Mouse (Mus musculus): Measurements from ENCODE around the gene Cnot3. TPM values are rescaled to one million over a fixed set of nuclear protein-coding genes. Genes with fewer than 3 reads are reported as not detected.

Cnot3 gene
- total RNA-seq, 2 experiments from 2014 or later, result 15.2 to 94.9 TPM

DNA sequence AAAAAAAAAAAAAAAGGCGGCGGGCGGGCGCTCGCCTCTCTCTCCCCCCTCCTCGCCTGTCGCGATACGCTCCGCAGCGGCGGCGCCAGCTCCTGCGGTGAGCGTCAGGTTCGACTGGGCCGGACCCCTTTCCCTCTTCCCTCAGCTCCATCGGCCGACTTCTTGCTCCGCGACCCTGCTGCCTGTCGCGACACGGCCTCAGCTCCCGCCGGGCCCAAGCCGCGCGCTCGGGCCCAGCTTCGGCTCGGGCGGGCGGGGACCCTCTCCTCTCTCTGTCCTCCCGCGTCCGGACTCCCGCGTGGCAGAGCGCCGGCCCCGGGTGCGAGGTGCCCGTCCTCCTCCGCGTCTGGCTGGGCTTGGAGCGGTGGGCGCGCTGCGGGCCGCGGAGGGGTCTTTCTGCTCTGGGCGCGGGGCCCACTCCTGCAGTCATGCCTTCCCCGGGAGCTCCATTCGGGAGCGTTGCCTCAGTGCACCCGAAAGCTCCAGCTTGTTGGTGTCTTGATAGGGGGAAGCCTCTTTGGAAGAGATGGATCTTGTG, 489 bp downstream of the Cnot3 start:
- peak; percentile 26 for ATAC-seq (replicated peaks; ENCODE audit: low FRiP score, poor library complexity, severe bottlenecking)

DNA sequence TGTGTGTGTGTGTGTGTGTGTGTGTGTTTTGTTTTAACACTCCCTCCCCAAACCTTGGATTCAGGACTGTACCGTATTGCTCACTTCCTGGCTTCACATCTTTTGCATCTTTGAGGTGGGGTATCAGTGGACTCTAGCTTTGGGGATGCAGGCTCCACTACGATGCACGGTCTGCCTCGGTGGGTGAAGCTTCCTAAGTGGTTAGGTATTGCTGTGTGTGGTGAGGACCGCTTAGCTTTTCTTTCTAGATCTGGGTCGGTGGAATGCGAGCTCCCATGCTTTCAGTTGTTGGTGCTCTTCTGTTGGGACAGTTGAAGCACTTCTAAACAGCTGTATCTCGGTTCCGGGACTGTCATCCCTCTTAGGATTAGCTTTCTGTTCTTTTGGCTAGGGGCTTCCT, 1.1 kb downstream of the Cnot3 start:
- ATAC-seq (replicated peaks; ENCODE audit: low FRiP score, poor library complexity, severe bottlenecking), result no peak

DNA sequence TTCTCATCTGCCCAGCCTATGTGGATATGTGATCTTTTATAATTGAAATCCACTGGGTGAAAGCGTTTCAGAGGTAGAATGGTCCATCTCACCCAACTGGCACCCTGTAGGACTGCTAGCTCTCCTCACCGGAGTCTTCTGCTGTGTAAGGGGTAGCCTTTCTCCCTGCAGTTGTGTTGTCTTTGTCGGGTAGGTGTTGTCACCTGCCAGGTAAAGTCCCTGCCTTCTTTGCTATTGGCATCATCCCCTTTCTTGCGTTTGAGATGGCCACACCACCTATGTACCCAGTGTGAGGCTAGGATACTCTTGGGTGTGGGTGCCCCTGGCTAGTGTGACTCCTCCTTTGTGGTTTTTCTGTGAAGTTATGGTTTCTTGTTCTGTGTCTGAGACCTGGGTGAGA, 1.6 kb downstream of the Cnot3 start:
- no peak for ATAC-seq (replicated peaks; ENCODE audit: low FRiP score, poor library complexity, severe bottlenecking)

DNA sequence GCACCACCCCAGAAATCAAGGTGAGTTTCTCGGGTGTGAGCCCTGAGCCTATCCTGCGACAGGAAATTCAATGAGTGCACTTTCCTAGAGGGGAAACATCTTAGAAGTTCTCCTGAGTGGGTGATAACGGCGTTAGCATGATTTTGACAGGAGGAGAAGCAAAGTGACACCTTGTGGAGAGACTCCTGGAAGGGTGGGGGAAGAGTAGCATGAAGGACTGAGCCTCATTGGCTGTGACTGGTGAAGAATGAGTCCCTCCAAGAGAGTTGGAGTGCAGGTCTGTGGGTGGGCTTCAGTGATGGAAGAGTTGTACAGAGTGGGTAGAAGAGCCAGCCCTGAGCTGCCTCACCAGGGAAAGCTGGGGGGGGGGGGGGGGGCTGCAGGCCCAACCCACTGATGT, 11.9 kb downstream of the Cnot3 start:
- ATAC-seq (replicated peaks; ENCODE audit: low FRiP score, poor library complexity, severe bottlenecking), result no peak

DNA sequence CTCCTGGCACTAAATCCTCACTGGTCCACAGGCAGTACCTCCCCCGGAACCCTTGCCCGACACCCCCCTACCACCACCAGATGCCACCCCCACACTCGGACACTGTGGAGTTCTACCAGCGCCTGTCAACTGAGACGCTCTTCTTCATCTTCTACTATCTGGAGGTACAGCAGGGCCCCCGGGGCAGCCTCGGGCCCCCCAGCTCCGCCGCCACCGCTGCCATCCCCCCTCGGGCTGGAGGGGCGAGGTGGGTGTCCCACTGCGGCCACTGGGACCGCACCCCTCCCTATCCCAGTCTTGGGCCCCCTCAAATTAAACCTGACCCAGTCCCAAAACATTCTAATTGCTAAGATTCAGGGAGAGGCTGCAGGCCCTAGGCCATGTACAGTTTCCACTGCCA, 13.5 kb downstream of the Cnot3 start:
- no peak for ATAC-seq (replicated peaks; ENCODE audit: low FRiP score, poor library complexity, severe bottlenecking)

DNA sequence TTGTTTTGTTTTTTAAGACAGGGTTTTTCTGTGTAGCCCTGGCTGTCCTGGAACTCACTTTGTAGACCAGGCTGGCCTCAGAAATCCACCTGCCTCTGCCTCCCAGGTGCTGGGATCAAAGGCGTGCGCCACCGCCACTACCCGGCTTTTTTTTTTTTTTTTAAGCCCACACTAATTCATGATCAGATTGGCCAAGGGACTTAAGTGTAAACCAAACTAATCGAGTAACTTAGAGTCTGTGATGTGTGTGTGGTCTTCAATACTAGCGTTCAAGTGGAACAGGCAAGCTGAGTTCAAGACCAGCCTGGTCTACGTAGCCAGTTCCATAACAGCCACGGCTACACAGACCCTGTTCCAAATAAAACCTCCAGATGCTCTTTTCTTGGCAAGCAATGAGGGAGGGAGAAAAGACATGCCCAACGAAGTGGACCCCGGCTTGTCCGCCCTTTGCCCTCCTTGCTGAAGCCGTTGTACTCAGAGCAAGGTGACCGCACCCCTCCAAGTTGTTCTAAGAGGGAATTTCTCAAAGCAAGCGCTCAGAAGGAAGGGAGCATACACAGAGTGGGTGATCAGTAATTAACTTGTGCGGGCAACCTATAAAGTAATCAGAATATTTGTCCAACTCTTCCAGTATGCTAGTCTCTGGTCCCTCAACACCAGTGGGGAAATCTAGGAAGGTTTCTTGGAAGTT, 19.6 kb downstream of the Cnot3 start:
- ATAC-seq (replicated peaks; ENCODE audit: low FRiP score, poor library complexity, severe bottlenecking), result no peak

DNA sequence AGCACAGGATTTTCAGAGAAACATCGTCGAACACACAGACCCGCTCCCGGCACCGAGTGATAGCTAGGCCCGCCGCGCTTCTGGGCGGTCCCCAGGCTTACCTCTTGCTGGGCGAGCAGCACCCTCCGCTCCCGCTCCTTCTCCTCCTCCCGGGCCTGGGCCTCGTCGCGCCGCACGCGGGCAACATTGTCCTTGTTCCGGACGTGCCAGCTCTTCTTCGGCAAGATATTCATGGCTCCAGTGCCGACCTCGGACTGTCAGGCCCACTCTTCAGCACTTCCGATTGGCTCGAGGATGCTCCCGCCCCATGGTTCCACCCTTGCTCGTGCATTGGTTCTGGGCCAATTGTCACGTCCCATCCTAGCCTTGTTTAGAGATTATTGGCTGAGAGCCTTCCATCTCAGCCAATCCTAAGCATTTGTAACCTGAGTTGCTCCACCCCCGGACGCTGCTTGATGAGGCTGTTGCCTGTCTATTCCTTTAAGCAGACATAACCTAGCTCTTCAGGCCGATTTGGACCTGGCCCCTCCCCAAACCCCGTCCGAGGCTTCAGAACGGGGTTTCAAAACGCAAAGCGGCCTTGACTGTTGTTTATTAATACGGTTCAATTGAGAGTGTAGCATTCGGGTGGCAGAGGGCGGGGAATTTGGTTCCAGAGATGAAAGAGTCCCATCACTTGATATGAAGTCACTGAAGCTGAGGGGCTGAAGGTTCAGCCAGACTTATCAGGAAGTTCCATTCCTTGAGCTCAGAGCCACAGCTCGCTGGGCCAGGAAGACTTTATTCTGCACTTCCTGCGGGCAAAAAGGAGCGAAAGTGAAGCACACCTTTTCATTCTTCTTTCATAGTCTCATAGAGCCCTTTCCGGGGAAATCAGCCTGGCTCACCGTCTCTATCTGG, 20.4 kb downstream of the Cnot3 start, which contains the start of gene Leng1:
TSS of gene Leng1 (minus strand) at position 626 of the 900 bp plus-strand sequence.
- peak; percentile 94 for ATAC-seq (replicated peaks; ENCODE audit: low FRiP score, poor library complexity, severe bottlenecking)

DNA sequence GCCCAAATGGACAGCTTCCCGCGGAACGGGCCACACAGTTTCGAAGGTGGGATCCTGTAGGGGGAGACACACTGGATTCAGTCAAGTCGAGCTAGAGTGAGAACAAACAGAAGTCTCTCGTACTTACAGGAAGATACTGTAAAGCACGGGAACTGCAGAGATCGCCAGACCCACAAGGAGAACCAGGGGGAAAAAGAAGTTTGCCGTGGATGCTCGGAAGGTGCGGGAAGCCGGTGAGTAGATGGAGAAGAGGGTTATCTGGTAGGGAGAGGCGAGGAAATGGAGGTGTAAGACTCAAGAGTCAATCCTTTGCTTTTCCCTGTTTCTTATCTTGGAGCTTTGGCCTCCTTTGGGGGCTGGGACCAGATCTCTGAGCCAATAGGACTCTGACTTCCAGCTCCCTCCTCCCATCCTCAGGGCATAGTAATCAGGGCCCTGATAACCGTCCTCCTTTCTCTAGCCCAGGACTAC, 21.9 kb downstream of the Cnot3 start:
- no peak for ATAC-seq (replicated peaks; ENCODE audit: low FRiP score, poor library complexity, severe bottlenecking)

DNA sequence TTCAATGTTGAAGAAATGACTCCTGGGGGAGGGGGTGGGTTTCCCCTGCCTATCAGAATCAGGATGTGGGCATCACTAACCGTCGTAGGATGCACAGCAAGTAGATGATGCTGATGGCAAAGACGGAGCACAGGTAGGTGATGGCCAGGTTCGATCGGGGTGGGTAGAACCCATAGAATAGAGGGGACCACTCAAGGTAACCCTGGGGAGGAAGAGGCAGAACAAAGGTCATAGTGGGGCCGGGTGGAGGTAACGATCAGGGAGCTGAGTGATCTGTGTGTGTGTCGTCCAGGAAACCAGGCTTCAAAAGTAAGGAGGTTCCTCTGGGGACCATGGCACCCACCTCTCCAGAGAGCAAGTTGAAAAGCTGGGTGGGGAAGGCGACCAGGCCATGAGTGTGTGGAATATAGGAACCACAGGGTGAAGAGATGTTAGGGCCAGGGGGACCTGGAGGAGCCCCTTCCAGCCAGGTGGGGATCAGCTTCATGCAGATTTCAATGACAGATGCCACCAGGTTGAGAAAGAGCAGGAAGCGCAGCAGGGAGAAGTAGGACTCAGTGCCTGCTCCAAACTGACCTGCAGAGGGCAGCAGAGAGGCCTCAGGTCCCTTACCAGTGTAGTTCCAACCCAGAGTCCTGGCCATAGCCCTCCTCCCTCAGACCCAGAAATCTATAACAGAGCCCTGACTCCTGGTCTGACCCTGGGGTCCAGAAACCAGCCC, 29.6 kb downstream of the Cnot3 start:
- ATAC-seq (replicated peaks; ENCODE audit: low FRiP score, poor library complexity, severe bottlenecking), result peak; percentile 93

DNA sequence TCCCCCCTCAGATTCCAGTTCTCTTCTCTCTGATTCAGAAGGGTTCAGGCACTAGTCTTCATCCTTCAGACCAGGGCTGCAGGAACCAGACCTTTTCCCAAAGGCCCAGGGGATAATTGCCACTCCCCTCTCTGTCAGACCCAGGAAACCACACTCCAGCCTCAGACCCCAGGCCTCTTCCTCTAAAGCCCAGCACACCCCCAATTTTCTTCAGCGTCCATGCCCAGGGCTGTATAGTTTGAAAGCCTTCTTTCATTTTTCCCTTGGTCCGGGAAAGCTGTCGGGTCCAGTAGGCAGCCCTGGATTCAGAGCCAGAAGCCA, 30.1 kb downstream of the Cnot3 start:
- no peak for ATAC-seq (replicated peaks; ENCODE audit: low FRiP score, poor library complexity, severe bottlenecking)

DNA sequence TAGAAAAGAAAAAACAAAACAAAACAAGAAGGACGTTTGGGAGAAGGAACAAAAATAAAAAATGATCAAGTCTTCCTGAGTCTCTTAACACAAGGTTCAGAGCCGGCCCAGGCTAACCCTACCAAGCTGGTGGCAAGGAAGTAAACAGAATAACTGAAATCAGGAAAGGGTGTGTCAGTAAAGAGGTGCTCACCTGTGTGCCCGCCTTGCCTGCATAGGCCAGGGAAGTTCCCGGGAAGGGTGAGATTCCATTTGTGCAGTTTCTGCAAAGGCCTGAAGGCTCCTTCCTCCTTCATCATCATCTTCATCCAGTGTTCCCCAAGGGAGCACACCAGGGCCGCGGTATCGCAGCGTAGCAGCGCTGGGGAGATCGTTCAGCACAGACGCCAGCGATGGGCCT, 31.3 kb downstream of the Cnot3 start:
- ATAC-seq (replicated peaks; ENCODE audit: low FRiP score, poor library complexity, severe bottlenecking), result no peak

DNA sequence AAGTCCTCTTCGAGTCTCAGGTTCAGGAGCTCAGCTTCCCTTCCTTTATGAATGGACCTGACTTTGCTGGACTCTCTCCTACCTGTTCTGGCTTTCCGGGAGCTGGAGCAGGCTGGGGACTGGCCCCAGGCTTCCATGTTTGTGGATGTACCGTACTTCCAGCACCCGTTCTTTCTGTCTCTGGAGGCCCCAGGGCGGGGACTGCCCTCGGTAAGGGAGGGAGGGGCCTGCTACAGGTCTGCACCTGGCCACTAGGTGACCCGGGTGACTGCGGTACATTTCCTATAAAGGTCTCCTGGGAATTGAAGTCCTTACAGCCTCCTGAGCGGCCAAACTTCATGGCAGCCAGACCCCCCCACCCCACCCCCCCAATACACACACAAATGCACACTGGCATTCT, 32.3 kb downstream of the Cnot3 start, which contains the start of gene Tmc4:
TSS of gene Tmc4 (minus strand) at position 212 of the 400 bp plus-strand sequence.
- ATAC-seq (replicated peaks; ENCODE audit: low FRiP score, poor library complexity, severe bottlenecking), result no peak

DNA sequence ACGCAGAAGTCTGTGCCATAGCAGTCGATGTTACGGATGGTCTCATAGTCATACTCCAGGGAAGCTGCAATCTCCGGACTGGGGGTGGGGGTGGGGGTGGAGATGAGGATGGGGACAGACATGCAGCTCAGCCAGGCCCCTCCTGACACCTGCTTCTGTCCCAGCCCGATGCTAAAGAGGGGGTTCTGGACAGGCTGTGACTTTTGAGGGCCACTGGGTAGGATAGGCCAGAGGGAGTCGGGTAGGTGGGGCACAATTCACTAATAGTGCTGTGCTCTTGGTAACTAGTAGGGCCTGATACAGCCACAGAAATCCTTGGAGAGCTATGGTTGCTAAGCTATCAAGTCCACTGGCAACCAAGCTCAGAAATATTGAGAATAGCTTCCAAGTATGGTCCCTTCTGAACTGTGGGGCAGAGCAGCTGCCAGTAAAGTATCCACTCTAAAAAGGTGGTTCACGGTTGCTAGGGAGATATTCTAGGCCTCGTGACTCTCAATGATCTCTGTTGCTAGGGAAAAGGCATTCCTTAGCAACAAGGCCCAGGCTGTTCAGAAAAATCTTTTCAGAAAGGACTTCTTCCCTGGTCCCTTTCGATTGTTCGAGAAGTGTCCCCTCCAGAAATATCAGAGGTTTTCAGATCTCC, 39.0 kb downstream of the Cnot3 start:
- ATAC-seq (replicated peaks; ENCODE audit: low FRiP score, poor library complexity, severe bottlenecking), result no peak

DNA sequence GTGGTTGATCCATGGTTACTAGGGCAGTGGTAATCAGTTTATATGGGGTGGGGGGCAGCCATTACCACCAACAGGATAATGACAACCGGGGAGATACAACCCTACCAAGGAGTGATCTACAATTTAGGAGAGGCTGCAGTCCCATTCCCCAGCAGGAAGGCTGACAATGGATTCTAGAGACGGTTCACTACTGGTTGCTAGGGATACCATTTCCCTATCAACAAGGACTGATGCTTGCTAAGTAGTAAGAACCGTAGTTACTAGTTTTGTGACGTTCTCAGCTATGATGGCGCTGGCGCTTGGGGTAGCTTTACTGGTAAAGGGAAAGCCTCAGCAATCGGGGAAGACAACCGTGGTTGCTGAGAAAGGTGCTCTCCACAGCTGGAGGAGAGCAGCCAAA, 39.6 kb downstream of the Cnot3 start:
- ATAC-seq (replicated peaks; ENCODE audit: low FRiP score, poor library complexity, severe bottlenecking), result no peak

DNA sequence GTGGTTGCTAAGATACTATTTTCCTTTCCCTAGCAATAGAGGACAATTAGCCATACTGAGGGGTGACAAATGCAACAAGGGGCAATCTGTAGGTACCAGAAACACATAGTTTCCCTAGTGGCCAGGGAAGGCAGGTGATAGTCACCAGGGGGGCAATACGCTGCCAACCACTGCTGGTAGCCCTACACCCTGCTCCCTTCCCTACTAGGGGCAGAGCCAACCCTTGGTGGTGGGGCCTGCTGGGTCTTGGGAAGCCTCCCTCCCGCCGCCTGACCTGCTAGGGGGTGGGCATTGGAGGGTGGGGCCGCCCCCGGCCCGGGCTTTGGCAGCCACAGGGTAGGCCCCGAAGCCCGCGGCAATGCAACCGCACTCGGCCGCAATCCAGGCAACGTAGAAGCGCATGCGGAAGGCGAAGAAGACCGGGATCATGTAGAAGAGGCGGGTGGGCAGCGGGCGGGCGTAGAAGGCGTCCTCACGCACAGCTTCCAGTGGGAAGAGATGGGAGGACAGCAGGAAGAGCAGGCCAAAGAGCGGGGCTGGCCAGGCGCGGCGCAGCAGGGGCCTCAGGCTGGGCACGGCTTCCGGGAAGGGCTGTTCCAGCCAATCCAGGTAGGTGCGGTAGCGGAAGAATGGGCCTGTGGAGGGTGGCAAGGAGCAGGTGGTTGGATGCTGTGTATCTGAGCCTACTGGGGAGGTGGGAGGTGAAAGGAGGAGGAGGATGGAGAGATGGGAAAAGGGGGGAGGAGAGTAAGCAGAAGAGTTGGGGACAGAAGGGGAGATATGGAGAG, 40.5 kb downstream of the Cnot3 start:
- no peak for ATAC-seq (replicated peaks; ENCODE audit: low FRiP score, poor library complexity, severe bottlenecking)

DNA sequence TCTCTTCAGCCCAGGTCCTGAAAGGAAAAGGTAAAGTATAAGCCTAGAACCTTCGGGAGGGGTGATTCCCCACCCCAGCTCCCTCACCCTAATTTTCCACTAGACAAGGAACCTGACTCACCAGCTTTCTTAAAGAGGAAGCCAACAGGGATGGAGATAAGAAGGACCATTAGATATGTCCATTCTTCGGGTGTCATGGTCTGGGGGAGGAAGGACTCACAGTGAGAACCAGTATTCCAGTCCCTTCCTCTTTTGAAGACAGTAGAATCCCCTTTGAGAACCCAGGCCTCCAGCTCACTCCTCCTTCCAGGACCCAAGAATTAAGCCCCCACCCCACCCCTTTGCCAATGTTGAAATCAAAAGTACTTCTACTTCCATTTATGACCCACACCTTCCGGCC, 46.9 kb downstream of the Cnot3 start:
- no peak for ATAC-seq (replicated peaks; ENCODE audit: low FRiP score, poor library complexity, severe bottlenecking)

DNA sequence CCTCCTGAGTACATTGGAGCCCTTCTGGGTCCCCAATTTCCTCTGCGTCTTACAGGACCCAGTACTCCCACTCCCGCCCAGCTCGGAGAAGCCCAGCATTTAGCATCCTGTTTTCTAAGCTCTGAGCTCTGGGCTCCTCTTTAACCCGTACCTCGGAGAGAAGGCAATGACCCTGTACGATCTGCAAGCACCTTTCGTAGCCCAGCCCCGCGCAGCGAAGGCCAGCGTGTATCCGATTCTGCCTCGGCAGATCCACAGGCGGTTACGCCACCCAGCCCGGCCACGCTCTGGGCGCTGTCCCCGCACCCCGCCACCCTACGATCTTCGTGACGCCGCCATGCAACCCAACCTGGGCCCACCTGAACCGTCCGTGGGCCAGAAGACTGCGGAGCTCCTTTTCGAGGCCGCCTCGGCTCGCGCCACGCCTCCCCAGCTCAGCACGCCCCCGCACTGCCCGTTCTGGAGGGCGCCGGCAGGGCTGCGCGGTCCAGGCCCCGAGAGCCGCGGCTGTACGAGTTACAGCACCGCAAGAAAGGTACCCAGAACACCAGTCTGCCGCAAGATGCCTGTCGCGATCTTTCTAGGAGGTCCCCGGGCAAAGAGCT, 47.4 kb downstream of the Cnot3 start, which contains the start of gene Tsen34:
TSS of gene Tsen34 (plus strand) at position 482 of the 605 bp plus-strand sequence.
- no peak; the same call in none of the 2 replicates for ATAC-seq (replicated peaks; ENCODE audit: low FRiP score, poor library complexity, severe bottlenecking)

DNA sequence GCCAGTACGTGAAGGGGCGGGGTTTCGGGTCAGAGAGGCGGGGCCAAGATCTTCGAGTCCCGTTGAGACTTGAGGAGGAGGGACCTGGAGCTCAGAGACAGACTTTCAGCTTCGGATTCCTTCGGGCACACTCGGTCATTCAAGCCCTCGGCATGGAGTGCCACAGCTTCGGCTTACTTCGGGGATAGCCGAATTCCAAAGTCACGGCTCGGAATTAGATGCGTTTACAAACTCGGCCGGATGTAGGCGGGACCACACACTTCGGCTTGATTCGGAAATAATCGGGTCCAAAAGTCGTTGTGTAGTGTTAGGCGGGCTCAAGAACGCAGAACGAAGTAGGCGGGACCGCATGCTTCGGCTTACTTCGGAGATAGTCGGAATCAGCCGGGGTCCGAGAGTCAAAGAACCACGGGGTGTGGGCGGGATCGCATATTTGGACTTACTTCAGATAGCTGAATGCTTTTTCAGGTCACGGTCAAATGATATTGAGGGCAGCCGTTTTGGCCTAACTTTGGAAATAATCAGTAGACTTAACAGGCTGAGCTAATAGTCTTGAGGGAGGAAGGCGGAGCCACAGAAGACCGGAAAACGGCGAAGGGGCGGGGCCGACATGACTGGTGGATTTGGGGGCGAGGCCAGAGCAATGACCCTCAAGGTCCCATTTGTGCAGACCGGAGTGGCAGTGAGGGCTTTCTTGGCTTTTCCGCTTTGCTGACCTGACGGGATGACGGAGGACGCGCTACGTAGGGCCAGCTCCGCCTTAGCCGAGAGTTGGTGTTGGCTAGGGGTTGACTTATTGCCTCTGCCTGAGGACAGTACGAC, 48.1 kb downstream of the Cnot3 start, which contains the start of gene Mboat7:
TSS of gene Mboat7 (minus strand) at position 537 of the 822 bp plus-strand sequence.
- peak; percentile 90 for ATAC-seq (replicated peaks; ENCODE audit: low FRiP score, poor library complexity, severe bottlenecking)

All from erythroblast, adult 5-6 weeks (primary cell).